Mouse (Mus musculus) lung, adult 2 months (tissue): ENCODE data around the gene Prdx2.

ENCODE experiments used
- CTCF ChIP-seq: fragments of 200-500 bp; IDR thresholded peaks from 2 replicates; pipeline ENCODE4 v1.5.1; 2011; ENCODE audit warnings: mild to moderate bottlenecking, low read length, control low read depth; ENCODE audit not compliant: insufficient read depth
- POLR2A ChIP-seq: fragments of 200-500 bp; IDR thresholded peaks from 2 replicates; pipeline ENCODE4 v1.6.1; 2011; ENCODE audit warnings: low read depth, mild to moderate bottlenecking, control low read depth, low read length, borderline replicate concordance; ENCODE audit errors: extremely low read depth

GRCm38 (mm10) chr8:84986379-84986945 lies 17.1 kb downstream of the Prdx2 start:
- TF ChIP-seq CTCF (no peak), POLR2A (no peak)
